Mouse (Mus musculus) ovary, postnatal 14 days (tissue): ENCODE results near the gene Tulp1.
A peak's percentile ranks its signal among the peaks of the same experiment; 100 is the strongest.
"Not testable (repeated sequence)": the region's sequence is repeated elsewhere in the genome, so short reads cannot be mapped to it uniquely, and the experiment has no call there.

Source experiments
- DNase-seq: peaks from one replicate; pipeline ENCODE4 v3.0.0; 2022; ENCODE audit warnings: low spot score

The Tulp1 gene

DNA sequence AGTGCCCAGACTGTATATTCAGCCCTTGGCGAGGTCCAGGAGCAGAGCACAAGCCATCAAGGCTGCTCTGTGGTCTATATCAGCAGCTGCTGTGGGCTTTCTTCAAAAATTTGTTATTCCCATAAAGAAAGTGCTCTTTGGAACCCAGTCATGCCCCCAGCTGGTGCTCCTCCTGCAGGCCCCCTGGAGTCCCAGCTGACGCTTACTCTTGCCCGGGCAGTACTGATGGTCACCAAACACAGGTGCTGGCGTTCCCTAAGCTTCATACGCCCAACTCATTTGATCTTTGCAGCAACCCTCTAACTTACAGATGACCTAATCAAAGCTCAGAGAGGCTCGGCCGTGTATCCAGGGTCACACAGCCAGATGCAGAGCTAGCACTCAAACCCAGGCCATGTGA, 27.5 kb downstream of the Tulp1 start:
- DNase-seq: no peak

DNA sequence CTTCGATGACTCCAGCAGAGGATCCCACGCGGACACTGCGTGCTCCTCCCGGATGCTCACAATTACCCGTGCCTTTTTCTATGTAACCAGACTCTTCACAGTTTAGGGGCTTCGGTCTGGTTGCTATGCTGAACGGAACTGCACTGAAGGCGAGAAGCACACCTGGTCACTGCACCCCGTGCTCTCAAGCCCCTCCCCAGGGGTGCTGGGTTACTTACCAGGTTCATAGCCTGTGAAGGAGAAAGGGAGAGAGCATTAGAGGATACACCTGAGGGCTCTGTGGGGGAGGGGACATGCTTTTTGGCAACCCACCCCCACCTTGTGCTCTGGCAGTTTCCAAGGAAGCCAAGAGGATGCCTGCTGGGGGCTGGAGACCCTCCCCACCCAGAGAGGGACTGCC, 29.8 kb downstream of the Tulp1 start:
- DNase-seq: no peak

DNA sequence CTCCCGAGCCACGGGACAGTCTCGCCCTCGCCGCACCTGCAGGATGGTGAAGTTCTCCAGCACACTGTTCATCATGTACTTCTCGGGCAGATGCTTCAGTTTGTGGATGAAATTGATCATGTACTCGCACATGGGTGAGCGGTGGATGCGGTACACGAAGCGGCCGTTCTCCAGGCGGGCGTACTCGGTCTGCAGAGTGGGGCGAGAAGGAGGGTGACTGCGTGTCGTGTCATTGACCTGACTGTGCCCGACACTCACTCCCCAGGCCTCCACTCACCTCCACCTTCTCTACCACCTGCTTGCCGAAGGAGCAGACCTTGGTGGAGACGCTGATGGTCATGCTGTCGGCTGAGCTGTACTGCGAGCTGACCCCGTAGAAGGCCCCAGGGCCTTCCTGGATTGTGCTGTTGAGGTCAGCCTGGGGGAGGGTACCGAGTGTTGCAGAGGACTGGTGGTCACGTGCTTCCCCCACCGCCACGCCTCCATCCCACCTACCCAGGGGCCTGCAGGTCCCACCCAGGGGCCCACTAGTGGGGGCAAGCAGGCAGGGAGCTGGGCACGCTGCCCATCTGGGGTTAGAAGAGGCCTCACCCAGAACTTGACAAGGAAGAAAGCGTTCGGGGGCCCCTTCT, 32.0 kb downstream of the Tulp1 start:
- DNase-seq: no peak

DNA sequence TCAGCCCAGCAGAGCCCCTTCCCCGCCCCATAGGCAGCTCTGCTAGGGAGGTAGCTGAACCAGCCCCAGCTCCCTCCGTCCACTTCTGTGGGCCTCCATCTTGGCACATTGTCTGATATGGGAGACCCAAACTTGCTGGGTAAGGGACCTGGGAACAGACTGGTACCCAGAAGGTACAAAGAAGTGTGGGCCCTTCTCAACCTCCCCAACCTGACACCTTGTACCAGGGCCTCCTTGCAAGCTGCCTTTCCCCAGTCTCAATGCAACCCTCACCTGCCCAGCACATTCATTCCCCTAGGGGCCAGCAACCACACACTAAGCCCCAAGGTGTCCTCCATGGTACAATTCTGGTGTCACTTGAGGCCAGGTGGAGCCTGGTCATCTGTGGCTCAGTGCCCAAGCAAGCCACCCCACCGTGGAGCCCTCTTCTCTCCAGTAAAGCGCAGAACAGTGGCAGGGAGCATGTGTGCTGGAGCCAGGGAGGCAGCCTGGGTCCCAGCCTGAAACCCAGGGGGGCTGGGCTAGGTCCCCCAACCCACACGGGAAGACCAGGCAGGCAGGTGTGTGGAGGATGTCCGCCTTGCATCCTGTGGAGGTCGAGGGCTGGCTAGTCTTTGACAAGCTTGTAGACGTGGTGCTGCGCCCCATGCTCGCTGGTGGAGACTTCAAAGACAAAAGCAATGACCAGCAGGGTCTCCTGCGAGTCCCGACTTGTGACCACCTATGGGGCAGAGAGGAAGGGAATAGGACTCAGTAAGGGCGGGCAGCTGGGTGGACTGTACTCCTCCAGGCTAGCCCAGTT, 32.7 kb downstream of the Tulp1 start:
- DNase-seq: no peak

DNA sequence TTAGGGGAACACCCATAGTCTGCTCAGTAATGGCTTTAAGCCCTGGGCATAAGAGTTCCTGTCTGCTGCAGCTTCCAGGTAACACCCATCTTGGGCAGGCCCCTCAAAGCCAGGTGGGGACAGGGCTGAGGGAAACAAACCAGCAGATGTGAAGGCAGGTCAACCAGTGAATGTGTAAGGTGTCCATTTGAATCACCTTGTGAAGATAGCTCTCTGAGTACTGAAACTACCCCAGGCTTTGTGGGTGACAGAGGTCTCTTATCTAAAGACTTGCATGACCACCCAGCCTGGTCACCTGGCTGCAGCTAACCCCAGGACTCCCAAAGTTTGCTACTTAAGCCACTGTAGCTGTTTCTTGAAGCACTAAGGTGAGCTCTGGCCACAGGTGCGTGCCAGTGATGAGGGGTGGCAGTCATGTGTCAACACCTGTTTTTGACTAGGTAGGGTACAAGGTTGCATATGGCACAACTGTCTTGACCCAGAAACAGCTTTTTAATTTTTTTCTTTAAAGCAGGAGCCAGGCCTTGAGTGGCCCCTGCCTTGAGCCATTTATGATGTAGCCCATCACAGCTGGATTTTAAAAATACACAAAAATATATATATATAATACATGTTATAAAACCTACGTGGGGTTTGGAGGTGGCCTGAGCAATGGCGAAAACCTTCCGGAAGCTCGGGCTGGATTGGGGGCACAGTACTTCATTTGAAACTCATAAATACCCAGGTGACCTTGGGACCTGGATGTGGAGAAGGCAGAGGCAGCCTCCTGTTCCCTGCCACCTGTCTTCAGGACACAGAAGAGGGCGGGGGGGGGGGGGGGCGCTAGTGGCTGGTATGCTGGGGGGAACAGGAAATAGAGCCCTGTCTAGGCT, 33.5 kb downstream of the Tulp1 start:
- no peak for DNase-seq

DNA sequence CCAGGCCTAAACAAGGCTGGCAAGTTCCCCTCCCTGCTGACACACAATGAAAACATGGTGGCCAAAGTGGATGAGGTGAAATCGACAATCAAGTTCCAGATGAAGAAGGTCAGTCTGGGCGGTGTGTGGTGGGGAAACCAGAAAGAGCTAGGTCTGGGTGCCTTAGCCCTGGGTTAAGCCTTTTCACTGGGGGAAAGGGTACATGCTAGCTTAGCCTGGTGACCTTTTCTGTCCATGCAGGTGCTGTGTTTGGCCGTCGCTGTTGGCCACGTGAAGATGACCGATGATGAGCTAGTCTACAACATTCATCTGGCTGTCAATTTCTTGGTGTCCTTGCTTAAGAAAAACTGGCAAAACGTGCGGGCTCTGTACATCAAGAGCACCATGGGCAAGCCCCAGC, 34.4 kb downstream of the Tulp1 start:
- DNase-seq: not testable (repeated sequence)

DNA sequence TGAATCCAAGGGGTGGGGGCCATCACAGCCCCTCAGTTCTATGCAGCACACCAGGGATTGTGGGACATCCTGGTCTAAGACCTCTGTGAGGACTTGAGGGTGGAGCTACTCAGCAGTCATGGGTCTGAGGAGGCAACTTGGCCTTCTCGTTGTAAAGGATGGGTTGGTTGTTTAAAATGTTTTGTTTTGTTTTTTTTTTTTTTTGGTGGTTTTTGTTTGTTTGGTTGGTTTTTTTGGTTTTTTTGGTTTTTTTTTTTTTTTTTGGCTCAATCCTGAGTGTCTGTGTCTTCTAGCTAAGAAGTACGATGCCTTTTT, 34.8 kb downstream of the Tulp1 start:
- DNase-seq: no peak

DNA sequence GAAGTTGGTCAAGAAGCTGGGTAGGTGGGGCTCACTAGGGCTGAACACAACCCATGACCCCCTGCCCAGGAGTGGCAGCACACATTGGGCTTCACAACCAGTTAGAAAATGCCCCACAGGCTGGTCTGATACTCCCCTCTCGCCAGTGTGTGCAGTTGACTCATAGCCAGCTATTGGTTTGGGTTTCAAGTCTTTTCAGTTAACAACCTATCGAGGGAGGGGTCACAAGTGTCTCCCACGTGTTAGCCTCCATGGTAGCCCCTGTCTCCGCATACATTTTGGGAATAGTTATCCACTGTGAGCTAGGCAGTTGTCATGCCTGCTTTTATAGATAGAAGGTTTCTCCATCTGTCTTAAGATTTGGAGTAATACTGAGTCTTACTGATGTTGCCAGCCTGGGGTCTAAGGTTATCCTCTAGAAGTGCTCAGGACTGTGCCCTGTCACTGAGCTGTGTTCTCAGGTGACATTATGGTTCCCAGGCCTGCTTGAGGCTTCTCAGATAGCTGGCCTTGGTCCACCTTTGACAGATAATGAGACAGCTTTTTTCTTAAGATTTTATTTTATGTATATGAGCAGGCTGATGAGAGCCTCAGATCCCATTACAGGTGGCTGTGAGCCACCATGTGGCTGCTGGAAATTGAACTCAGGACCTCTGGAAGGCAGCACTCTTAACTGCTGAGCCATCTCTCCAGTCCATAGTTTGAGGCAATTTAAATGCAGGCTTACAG, 35.4 kb downstream of the Tulp1 start:
- DNase-seq: no peak

DNA sequence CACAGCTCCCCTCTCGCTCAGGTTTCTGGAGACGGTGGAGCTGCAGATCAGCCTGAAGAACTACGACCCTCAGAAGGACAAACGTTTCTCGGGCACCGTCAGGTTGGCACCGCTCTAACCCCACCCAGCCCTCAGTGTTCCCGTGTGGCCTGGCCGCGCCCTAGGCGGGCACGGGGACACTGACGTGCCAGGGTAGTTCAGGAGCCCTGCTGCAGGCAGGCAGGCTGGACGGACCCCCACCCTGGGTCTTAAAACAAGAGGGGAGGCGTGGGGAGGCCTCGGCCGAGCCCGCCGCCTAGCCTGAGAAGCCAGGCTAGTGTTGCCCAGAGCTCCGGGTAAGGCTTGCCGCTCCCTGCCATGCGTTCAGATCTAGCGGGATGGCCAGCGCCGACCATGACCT, 36.1 kb downstream of the Tulp1 start:
- DNase-seq: no peak

DNA sequence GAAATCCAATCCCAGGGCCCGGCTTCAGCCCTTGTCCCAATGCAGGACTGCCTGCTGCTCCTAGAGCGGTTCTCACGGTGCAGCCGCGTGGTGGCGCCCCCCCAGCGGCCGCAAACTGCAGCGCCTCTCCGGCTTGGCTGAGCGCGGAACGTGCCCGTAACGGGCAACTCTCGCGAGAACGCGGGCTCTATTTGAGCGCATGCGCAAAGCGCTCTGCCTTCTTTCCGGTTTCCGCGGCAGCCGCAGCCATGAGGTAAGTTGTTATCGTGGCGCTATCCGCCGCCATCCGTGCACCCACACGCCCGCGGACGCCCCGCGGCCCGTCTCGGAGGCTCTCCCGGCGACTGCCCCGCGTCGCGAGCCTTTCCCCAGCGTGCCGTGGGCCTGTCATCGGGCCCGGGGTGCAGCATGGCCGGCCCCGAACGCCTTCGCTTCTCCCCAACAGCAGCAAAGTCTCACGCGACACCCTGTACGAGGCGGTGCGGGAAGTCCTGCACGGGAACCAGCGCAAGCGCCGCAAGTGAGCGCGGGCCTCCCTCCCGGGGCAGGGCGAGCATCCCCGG, 36.6 kb downstream of the Tulp1 start, which contains the start of gene Rpl10a:
Gene Rpl10a (plus strand): TSS at position 106 of the 563 bp plus-strand sequence.
- peak; percentile 97 for DNase-seq

DNA sequence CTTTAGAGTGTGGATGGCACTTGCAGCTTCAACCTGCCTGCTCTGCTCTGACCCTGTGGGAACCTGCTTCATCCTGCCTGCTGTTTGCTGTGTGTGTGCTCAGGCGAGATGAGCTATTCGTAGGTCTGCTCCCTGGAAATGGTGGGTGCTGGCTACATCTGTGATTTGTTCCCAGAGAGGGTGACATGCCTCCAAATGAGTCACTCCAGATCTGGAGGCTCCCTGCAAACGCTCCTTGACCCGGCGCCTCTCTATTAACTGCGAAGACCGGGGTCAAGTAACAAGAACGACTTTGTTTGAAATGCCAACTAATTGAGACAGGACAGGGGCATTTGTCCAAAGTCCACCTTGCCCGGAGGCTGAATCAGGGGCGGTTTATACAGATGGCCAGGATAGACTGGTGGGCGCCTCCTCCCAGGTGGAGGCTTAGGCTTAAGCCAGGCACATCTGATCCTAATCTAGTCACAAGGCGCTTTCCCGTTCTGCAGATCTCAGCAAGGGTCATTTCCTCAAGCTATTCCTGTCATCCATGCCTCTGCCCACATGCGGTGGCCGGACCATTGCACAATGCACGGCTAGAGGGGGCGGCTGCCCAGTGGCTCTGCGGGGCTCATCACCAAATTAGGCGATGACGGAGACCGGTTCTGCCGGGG, 37.2 kb downstream of the Tulp1 start:
- DNase-seq: no peak

DNA sequence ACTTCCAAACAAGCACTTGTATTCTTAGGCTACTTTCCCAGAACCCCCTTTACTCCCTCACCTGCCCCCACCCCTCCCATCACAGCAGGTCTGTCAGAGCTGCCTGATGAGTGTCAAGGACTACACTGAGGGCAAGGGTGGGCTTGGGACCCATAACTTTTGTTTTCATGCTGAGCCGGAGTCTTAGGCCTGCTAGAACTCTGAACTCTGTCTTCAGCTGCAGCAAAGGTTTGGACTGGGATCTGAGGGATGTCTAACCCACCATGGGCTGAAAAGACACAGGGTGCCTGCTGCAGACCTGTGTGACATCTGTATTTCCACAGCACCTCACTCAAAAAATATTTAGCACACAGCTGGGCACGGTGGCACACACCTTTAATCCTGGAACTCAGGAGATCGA, 38.1 kb downstream of the Tulp1 start:
- DNase-seq: no peak

DNA sequence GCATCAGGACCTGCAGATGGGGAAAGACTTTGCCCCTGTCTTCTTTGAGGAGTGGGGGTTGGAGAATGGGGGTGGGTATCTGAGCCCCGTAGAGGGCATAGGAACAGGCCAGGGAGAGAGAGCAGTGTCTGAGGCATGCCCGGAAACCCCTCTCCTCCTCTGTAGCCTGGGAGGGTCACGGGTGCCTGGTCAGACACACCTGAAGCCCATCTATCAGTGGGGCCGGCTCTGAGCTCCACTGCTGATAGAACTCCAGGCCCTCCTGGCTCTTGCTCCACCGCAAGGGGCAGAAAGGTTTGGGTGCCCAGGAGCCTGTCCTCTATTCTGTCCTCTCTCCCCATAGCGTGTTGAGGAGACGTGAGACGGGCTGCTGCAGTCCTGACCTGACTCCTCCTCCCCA, 39.3 kb downstream of the Tulp1 start:
- no peak for DNase-seq

DNA sequence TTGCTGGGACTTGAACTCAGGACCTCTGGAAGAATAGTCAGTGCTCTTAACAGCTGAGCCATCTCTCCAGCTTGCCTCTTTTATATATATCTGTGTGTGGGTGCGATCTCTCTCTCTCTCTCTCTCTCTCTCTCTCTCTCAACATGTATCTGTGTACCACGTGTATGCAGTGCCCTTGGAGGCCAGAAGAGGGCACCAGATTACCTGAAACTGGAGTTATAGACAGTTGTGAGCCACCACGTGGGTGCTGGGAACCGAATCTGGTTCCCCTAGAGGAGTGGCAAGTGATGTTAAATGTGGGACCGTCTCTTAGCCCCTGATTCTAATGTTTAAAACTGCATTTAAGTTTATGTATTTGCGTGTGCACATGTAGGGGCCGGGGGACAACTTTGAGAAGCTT, 40.6 kb downstream of the Tulp1 start:
- not testable (repeated sequence) for DNase-seq

DNA sequence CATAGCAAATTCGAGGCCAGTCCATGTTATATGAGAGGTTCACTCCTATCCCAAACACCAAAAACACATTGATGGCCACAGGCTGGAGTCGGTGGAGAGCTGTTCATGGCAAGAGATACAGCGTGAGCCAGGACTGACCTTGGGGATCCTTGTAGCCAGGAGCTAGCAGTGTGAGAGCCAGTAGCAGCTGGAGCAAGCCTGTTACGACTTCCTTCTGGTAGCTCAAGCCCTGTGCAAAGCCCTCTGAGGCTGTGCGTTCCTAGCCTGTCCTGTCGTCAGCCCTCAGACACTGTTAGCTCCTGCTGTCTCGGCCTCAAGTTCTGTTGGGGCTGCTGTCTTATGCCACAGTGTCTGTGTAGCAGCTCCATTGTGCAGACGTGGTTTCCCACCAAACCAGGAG, 41.2 kb downstream of the Tulp1 start:
- no peak for DNase-seq

DNA sequence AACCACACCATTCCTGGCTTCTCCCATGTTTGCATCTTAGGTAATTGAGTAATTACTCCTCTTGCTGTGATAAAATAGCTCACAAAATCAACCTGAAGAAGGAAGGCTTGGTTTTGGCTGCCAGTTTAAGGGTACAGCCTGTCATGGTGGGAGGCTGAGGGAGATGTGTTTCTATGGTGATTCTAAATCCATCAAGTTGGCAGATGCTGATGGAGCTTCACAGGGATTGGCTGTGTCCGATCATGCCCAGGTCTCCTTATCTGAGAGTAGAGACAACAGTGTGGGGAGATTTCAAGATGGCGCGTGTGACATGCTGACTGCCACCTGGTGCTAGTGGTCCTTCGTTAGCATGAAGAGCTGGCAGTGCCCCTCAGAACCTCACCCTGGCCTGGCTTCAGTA, 43.3 kb downstream of the Tulp1 start:
- DNase-seq: no peak

DNA sequence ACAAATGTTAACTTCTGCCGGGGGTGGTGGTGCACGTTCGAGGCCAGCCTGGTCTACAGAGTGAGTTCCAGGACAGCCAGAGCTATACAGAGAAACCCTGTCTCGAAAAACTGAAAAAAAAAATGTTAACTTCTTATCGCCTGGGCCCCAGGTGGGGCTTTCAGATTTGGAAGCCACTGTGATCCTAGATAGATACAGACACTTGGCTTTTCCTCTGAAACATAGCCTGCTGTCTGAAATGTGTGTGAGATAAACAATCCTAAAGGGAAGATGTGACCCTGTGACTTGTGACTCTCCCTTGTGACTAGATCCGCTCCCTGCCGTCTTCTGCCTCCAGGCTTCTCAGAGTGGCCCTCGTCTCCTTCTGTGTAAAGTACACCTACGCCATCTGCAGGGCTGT, 47.3 kb downstream of the Tulp1 start:
- DNase-seq: no peak

DNA sequence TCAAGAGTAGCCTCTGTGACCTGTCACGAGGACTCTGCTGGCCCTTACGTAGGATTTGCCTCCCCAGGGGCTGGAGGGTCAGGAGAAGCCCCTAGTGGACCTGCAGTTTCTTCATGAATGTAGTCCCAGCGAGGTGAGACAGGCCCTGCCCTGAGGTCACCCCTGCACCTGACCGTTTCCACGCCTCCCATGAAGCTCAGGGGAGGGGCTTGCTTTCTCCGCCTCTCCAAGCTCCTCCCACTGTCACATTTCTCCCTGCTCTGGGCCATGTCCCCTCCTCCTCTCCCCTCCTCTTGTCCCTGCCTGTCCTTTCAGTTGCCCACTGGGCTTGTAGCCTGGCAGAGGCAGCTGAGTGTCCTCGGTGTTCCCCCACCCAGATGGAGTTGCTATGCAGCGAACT, 47.9 kb downstream of the Tulp1 start:
- DNase-seq: no peak

DNA sequence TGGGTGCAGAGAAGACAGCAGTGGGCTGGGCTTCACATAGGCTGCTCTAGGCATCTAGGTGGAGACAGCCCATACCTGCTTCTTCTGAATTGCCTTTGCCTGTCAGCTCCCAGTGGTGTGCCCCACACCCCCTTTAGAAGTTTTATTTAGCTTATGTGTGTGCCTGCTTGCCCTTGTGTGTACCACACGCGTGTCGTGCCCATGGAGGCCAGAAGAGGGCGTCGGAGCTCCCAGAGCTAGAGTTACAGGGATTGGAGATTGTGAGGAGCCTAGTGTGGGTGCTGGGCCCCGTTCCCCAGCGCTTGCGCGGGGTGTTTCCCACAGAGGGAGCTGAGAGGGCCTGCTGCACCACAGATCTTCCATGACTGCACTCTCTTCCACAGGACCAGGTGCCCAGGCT, 48.5 kb downstream of the Tulp1 start:
- DNase-seq: no peak

DNA sequence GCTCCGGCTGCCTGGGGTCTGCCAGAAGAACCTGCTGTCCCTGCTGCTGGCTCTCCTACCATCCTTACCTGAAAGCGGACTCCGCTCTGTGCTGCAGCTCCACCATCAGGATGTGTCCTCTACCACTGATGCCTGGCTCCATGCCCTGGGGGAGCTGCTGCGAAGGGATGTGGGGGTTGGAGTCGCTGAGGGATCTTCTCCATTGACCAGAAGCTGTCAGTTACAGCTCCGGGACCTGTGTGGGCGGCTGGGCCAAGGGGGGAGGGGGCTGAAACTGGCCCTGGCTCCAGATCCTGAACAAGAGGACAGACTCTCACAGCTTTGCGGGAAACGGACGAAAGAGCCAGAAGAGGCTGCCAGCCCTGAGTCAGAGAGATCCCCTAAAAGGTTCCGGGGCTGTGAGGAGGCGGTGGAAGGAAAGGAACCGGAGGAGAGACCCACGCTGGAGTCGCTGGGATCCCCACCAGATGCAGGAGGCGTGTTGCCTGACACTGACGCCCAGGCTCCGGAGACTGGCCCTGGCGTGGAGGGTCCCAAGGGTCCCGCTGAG, 49.3 kb downstream of the Tulp1 start:
- DNase-seq: no peak

DNA sequence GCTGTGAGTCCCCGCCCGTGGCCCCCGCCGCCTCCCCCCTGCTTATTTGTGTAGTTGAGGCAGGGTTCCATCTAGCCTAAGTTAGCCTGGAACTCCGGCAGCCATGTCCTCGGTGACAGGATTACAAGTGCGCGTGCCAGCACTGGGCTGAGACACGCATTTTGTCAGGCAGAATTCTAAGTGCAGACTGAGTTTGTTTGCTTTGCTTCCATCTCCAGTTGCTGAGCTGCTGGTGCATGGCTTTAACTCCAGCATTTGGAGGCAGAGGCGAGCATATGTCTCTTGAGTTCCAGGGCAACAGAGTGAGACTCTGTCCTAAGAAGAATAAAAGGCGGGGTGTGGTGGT, 51.2 kb downstream of the Tulp1 start:
- DNase-seq: no peak
